Mouse (Mus musculus) urinary bladder, adult 18-20 months (tissue): Measurements from ENCODE around the gene Trir.

Experiments
- DNase-seq, 2 experiments: peaks; one replicate each; pipeline ENCODE4 v3.0.0; 2022; ENCODE audit warnings: low spot score in 2 of 2, mixed read lengths in 2 of 2

Trir gene

DNA sequence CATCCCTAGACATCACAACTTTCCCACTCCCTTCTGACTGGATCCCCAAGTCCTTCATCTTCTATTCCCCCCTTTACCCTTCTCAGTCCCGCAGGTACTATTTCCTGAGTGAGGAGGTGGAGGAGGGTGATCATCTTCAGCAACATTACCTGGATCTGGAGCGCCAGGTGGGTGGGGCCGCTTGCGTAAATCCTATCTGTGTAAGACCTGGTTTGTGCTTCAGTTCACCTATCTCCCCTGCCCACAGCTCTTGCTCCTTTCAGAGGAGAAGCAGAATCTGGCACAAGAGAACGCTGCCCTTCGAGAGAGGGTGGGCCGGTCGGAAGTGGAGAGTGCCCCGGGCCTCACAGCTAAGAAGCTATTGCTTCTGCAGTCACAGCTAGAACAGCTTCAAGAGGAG lies 32.2 kb upstream of the Trir start:
- DNase-seq = no peak

DNA sequence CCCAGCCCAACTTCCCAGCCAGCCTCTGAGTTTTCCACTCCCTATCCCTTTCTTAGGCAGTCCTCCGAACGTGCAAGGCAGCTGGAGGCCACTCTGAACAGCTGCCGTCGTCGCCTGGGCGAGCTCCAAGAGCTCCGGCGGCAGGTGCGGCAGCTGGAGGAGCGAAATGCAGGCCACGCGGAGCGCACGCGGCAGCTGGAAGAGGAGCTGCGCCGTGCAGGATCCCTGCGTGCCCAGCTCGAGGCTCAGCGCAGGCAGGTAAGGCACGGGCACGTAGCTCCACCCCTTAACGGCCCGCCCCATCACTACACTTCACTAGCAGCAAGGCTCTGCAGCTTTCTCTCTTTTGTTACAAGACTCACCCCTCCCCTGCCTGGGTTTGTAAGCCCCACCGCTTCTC lies 30.9 kb upstream of the Trir start:
- DNase-seq = no peak

DNA sequence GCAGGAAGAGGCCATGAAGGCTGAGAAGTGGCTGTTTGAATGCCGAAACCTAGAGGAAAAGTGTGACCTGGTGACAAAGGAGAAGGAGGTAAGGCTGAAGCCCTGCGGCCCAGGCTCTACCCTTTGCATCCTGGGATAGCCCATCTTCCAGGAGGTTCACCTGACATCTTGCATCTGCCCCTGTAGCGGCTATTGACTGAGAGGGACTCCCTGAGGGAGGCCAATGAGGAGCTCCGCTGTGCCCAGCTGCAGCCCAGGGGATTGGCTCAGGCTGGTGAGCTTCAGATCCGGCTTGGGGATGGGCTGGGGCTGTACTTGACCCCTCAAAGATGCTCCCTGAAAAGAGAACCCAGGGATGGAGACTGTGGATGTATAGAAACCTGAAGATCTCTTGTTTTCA lies 29.6 kb upstream of the Trir start:
- no peak for DNase-seq

DNA sequence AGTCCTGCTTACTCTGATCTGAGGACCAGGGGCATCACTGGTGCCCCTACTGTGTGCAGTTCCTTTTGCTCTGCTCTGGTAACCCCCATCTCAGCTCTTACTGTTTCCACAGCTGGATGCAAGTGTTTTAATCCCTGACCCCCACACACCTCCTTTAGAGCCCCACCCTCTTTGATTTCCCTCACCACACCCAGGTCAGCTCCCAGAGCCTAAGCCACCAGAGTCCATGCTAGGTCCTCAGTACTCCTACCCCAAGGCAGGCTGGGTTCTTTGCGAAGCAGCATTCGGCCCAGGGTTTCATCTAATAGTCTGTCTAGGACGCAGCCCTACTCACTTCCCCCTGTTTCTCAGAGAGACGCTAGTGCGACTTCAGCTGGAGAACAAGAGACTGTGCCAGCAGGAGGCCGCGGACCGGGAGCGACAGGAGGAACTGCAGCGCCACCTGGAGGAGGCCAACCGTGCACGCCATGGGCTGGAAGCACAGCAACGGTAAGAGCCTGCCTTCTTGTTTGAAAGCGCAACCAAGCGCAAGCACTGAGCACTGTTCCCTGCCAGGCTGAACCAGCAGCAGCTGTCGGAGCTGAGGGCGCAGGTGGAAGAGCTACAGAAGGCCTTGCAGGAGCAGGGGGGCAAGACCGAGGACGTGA lies 28.9 kb upstream of the Trir start:
- DNase-seq = peak in 1 of 2 experiments; percentile 76

DNA sequence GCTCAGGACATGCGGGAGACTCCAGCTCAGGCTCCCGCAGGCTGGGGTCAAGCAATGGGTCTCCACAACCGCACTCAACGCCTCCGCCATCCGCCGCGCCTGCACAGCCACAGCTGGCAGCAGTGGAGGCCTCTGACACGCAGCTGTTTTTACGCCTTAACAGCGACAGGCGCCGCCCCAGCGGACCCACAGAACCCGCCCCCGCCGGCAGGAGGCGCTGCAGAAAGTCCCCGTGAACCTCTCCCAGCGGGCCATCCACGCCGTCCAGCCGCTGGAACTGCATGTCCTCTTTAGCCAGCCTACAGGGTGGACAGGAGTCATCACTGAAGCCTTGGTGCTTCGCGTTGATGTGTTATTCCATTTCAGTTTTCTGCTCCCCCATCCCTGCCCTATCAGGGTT lies 18.9 kb upstream of the Trir start:
- DNase-seq = no peak

DNA sequence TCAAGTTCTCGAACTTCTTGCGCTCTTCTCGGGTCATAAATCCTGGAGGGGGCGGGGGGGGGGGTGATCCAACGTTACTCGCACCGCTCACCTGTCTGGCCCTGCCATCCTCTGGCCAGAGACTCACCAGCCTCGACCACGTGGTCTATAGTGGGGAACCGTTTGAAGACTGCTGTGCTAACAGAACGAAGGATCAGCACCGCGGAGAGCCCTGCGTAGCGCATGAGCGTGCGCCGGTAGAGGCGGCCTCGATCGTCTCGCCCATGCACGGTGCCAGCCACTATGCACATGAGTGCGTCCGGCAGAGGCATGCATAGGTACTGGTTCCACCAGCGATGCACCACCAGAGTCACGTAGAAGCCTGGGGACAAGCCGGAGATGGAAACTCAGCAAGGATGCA lies 15.4 kb upstream of the Trir start:
- DNase-seq = no peak

DNA sequence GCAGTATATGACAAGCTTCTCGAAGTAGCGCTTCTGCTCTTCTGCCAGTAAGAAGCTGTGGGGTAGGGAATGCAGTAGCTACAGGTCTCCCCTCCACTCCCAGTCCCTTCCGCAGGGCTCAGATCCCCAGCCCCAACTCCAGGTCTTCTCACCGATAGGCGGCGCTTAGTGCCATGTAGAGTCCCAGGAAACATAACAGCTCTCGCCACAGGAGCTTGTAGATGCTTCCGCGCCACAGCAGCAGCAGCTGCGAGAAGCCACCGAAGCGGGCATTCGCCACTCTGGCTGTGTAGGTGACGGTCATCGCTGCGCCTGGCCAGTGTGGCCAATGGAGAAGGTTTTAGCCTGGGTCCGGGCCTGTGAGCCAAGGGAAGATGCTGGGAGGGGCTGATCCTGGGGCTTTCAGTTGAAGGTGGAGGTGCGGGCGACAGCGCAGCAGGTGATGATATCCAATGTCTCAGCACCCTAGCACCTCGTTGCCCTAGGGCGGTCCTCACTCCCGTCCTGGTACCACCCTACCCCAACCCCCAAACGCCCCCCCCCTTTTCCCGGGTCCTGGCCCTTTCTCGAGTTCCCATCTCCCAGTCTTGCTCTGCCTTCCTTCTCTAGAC lies 13.3 kb upstream of the Trir start:
- peak in 1 of 2 experiments; percentile 72 for DNase-seq

DNA sequence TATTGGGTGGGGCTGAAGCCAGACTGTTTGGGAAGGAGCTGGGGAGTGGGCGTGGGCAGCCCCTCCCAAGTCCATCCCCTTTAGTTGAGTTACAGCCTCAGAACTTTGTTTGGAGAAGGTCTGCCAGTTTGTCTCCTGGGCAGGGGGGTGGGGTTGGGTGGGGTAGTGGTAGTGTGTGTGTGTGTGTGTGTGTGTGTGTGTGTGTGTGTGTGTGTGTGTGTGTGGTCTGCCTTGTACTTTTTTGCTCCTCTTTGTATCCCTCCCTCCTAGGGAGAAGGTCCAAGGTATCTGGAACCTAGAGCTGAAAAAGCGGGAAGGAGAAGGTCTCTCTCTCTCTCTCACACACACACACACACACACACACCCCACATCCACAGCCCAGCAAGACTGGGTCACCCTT lies 12.2 kb upstream of the Trir start, which contains the start of gene Best2:
Best2 (minus strand) TSS at position 101 of the 400 bp plus-strand sequence.
- DNase-seq = no peak

DNA sequence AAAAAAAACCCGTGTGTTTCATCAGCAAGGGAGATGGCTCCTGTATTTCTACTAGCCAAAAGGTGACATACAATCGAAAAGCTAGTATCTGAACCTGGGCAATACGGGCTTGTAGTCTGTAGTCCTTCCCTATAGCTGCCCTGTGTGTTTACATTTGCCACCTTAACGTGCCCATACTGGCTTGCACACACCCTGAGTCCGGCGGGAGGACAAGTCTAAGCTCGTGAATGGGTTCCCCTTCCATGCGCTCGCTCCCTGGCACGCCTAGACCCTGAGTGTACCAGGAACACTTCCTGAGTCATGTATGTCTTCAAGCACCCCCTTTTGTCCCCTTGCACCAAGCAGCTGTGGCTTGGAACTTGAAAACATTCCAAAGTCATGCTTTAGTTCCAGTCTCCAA lies 9.9 kb upstream of the Trir start:
- DNase-seq = peak in 1 of 2 experiments; percentile 81

DNA sequence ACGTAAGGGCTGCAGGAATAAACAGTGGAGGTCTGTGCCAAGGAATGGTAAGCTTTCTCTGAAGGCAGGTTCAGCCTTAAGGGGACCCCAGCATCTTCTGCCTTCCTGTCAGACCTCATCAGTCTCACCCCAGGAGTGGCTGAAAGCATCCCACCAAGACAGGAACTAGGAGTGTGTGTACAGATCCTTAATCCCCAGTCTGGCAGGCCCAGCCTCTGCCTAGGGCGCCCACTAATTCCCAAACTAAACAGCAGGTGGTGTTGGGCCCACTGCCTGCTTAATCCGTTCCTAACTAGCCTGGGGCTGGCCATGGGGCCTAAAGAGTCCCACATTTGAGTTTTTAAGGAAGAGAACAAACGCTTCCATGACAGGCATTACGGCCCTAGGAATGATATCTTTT lies 9.4 kb upstream of the Trir start:
- no peak for DNase-seq

DNA sequence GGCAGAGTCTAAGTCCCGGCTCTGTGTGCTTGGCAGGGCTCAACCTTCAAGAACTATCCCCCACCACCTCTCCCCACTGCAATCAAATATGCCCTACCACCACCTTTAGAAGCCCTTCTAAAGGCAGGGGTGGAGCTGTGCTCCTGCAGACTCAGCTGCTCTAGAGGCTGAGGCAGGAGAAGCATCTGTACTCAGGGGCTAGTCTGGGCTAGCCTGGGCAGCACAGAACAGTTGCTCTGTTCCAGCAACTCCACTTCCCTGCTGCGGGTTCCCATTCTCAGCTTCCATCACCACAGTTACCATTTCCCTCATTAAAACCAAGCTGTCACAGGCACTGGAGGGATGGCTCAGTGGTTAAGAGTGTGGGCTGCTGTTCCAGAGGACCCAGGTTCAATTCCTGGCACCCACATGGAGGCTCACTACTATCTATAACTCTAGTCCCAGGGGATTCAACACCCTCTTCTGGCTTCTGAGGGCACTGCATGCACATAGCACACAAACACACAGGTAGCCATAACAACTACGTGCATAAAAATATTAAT lies 5.0 kb upstream of the Trir start:
- DNase-seq = no peak

DNA sequence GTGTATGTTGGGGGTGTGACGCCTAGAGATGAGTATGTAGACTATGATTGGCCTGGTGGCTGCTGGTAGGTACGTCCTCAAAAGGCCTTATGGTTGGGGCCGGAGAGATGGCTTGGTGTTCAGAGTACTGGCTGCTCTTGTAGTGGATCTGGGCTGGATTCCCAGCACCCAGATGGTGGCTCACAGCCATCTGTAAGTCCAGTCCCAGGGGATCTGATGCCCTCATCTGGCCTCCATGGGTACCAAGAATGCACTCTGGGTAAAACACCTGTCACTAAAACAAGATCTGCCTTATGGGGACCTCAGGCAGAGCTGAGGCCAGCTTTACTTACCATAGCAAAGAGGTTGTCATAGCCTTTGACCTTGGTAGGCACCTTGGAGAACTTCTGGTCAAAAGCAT lies 2.8 kb upstream of the Trir start:
- no peak for DNase-seq

DNA sequence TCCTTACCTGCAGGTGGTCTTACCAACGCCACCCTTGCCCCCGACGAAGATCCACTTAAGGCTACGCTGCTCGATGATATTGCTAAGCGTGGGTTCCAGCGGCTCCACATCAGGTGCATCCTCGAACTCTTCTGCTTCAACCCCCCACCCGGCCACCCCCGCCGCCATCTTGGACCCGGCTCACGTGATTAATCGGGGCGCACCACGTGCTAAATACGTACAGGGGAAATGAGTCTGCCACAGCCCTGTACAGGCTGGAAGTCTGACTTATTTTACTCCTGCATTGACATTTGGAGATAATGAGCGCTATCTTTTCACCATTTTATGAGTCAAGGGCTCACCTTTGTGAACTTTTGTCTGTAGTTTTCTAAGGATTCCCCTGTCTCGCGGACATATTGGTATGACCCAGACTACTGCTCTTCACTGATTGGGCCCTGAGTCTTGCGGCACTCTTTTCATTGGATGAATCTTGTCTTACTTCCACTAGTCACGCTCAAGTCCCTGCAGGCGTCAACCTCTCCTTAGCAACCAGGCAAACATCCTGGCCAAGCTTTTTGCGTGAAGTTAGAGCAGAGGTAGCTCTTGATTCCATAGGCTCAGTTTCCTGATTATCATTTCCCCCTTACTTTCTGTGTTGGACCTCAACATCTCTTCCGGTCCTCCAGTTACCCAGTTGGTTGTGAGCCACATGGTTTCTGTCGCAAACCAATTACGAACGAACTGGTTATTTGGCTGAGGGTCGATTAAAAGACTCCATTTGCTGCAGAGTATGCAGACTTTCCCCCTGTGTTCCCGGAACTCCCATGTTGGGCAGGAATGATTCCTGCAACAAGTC lies 1.3 kb upstream of the Trir start, which contains the start of gene Asna1:
Asna1 (minus strand) TSS at position 184 of the 835 bp plus-strand sequence.
- DNase-seq = peak; percentile 64 to 70

DNA sequence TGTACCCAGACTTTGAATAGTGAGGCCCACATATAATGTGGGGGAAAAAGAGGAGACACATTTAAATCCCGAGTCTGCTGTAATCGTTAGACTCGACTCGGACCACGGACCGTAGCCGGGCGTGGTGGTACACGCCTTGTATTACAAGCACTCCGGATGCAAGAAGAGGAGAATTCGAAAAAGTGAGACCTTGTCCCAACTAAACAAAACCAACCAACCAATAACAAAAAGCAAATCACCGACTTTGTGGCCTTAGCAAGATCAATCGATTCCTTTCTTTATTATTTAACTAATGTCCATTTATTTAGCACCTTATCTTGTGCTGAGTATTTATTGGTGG lies 863 bp downstream of the Trir start:
- DNase-seq = no peak

DNA sequence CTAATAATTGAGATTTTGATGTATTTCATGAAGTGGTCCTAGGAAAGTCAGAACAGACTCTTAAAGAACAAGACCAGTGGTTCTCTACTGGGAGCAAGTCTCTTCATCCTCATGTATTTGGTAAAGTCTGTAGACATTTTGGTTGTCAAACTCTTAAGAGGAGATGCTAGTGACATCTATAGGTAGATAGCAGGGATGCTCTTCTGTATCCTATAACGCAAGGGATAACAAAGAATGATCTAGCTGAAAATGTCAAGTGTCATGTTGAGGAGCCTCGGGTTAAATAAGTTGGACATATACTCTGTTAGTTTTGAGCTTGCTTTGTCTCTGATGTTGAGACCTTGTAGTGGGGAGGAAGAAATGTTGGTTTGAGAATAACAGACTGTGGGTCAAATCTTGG lies 1.3 kb downstream of the Trir start:
- no peak for DNase-seq

DNA sequence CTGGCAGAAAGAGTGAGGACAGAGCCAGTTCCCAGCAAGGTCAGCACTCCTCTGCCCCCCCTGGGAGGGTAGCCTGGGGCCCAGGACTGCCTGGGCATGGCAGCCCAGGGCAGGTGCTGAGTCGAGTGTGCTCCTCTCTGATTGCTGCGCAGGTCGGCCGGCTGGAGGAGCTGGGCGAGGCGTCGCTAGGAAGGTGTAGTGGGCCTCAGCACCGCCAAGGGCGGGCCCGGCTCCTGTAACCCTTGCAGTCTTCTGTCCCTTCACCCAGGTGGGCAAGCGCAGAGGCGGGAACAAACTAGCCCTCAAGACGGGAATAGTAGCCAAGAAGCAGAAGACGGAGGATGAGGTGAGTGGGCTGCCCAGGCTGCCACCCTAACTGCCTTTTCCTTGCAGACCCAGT lies 2.6 kb downstream of the Trir start:
- DNase-seq = no peak

DNA sequence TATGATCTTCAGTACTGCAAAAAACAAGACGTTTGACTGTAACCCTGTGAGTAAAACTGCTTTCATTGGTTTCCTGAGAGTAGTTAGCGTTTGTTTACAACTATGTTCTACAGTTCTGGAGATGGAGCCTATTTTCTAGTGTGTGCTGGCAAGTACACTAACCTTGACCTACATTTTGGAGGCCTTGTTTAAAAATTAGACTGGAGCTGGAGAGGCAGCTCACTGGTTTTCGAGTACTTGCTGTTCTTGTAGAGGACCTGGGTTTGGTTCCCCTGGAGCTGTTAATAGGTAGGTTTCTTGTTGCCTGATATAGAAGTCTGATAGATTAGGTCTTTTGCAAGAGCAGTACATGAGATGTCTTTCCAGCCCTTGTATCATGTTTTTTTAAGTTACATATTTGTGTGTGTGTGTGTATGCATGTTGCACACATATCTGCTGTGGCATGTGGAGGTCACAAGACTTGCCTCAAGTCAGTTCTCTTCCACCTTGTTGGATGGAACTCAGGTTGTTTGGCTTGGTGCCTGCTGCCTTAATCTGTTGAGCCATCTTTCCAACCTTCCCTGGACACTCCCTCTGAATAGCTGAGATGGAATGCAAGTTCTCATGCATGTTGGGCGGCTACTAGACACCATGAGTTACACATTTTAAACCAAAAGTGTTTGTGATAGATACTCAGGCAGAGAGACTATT lies 6.1 kb downstream of the Trir start:
- DNase-seq = no peak

DNA sequence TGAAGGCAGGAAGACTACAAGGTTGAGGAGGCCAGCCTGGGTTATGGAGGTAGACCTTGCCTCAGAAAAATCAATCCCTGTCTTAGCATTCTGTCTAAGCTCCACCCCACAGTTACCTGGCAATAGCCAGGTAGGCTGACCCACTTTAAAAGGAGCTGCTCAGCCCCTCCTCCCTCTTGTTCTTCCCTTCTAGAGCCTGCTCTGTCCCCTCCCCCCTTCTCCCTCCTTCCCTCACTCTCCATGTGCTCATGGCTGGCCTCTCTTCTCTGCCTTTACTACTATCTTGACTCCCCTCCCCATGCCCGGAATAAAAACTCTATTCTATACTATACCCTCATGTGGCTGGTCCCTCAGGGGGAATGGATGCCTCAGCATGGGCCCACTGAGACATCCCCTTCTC lies 7.2 kb downstream of the Trir start:
- no peak for DNase-seq

DNA sequence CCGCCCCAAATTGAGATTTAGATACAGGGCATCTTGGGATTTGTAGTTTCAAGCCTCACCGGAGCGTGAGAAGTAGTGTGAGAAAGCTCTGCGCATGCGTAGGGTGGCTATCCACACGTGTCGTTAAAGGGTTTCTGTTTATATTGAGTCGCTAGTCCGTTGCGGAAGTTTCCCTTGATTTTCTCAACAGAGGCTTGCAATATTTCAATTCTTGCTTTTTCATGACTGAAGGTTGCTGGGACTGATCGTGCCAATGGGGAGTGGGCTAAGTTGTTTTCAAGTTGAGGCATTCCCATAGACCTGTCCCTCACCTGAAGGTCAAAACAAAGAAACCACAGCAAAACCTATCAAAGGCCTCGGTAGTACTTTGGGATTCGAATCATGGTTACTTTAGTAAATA lies 8.1 kb downstream of the Trir start:
- peak in 1 of 2 experiments; percentile 62 for DNase-seq

DNA sequence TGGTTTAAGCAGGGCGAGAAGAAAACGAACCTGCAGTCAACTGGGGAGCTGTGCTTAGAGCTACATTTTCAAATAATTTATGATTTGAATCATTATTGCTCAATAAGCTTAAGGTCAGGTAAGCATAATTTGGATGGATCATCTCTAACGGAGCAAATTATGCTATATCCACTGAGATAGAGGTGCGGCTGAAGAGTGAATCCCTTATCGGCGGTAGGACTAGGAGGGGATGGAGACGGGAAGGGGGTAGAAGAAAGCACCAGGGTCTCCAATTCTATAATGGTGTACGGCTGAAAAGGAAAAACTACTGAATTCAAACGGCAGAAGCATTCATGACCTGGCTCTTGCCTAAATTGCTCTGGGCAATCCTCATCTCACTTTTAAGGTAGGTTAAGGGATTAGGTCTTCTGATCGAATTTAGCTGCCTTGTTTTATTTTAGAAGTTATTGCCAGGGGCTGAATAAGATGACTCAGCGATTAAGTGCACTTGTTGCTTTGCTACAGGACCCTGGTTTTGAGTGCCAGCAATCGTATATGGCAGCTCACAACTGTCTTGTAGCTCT lies 8.6 kb downstream of the Trir start:
- DNase-seq = no peak

DNA sequence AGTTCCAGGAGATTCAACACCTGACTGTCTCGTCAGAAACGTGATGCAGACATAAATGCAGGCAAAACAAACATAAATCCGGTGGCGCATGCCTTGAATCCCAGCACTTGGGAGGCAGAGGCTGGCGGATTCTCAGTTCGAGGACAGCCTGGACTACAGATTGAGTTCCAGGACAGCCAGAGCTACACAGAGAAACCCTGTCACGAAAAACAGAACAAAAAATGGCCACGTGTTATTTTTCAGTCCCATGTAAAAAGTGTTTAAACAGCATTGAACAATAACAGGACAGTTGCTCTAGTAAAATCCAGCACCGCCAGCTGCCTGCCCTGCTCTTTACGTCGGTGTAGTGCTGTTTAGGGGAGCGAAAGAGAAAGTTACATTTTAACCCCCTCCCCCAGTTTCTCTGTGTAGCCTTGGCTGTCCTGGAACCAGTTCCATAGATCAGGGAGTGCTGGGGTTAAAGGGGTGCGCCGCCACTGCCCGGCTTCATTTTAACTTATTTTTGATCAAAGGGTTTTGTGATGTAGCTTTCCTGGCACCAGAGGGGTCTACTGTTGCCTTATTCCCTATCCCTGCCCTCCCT lies 9.2 kb downstream of the Trir start:
- DNase-seq = no peak
